Mouse (Mus musculus) heart, adult 9 months (tissue): Measurements from ENCODE around the gene Pls1.

Experiments
- DNase-seq, 2 experiments: peaks; one replicate each; pipeline ENCODE4 v3.0.0; 2022; ENCODE audit warnings: low spot score in 2 of 2

Pls1 gene

GRCm38 (mm10) chr9:95705371-95705770 lies 139.7 kb downstream of the Pls1 start:
- no peak for DNase-seq

GRCm38 (mm10) chr9:95704078-95704477 lies 141.0 kb downstream of the Pls1 start:
- DNase-seq, result no peak
